Mouse (Mus musculus) limb, embryonic 10.5 days (tissue): ENCODE results near the gene Ang. TPM values are rescaled to one million over a fixed set of nuclear protein-coding genes. Genes with fewer than 3 reads are reported as not detected.

ENCODE experiments used
- DNase-seq: peaks from one replicate; pipeline ENCODE4 v3.0.0-alpha.2; 2017; ENCODE audit warnings: low spot score
- H3K27ac ChIP-seq: fragments of 300-500 bp; sonication (generic); 2 replicates; pipeline ENCODE4 v1.5.1; 2016; ENCODE audit warnings: mild to moderate bottlenecking
- H3K27me3 ChIP-seq: fragments of 300-500 bp; sonication (generic); 2 replicates; pipeline ENCODE4 v1.6.1; 2016; ENCODE audit warnings: low read depth, mild to moderate bottlenecking; ENCODE audit not compliant: poor library complexity, severe bottlenecking
- H3K36me3 ChIP-seq: fragments of 300-500 bp; sonication (generic); 2 replicates; pipeline ENCODE4 v1.6.1; 2016; ENCODE audit warnings: mild to moderate bottlenecking, moderate library complexity
- H3K4me1 ChIP-seq: fragments of 300-500 bp; sonication (generic); 2 replicates; pipeline ENCODE4 v1.6.1; 2016
- H3K4me3 ChIP-seq: fragments of 300-500 bp; sonication (generic); 2 replicates; pipeline ENCODE4 v1.5.1; 2016; ENCODE audit warnings: mild to moderate bottlenecking, moderate library complexity
- H3K9me3 ChIP-seq: fragments of 300-500 bp; sonication (generic); replicated peaks from 2 replicates; pipeline ENCODE4 v1.6.1; 2016; ENCODE audit warnings: mild to moderate bottlenecking
- WGBS: fragments of 180-500 bp; shearing (Covaris S2); methylation state at CpG from one replicate; pipeline ENCODE4 v1.1.7; 2016; 5-methylcytosine and 5-hydroxymethylcytosine counted together
- polyA plus RNA-seq: library from polyadenylated mRNA; unstranded; fragments of >200 nt; fragmentation: Nextera tagmentation; extraction: Ambion mirVana; gene quantifications from 2 replicates; pipeline ENCODE4 v1.2.1, GENCODE M21; 2016

Ang gene
- polyA plus RNA-seq: 1.5 and 1.8 TPM in 2 replicates

DNA sequence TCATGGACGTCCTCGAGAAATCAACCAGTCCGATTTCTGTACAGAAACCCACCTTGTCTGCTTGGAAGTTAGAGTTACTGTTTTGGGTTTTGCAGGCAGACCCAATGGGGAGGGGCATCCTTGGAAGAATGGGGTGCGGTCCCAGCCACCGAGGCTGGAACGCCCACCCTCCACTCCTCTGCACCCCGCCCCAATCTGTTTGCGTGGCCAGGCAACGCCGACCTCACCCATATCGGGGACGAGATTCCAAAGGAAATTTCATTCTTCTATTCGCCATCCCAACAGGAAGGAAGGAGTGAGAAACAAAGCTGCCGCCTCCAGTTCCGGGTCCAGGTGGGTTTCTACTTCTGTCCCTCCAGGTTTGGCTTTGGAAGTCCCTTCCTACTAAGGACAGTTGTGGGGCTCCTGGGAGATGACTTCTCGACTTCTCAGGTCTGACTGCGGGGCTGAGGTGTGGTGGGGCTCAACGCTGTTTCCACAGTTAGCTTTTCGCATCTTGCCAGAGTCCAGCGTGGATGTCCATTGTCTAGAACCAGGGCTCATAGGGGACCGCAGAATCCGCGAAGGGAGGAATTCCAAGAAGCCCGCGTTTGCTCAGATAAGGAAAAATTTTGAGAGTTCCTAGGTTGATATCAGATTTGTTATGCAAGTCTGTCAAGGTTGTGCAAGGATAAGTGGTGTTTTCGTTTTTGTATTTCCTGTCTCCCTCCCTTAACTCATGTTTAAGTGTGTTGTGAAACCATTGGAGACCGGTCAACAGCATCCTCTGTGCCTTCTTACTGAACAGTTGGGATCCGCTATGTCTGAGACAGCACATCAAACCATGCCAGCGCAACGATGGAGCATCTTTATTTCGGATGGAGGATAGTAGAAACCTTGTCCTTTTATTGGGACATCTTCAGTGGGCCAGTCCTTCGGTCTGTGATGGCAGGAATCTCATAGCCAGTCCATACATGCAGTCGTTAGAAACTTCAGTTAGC, at the start of gene Ang, which contains the start of gene Rnase4:
Gene Ang (plus strand): TSS at position 230 of the 980 bp plus-strand sequence.
Gene Rnase4 (plus strand): TSS at position 157 of the 980 bp plus-strand sequence.
- H3K4me3 ChIP-seq: peak within 1 kb of the TSS; percentile 80
- no peaks in the 10 kb centered on the region for H3K9me3 ChIP-seq
- peak; percentile 70 for DNase-seq
- no peaks in the 10 kb centered on the region for H3K27me3 ChIP-seq
- H3K36me3 ChIP-seq: no peaks in the 10 kb centered on the region
- H3K27ac ChIP-seq: peak within 1 kb of the TSS; percentile 86
- no peaks in the 10 kb centered on the region for H3K4me1 ChIP-seq
- WGBS: 10% methylated on average over 33 of the region's 33 CpGs

DNA sequence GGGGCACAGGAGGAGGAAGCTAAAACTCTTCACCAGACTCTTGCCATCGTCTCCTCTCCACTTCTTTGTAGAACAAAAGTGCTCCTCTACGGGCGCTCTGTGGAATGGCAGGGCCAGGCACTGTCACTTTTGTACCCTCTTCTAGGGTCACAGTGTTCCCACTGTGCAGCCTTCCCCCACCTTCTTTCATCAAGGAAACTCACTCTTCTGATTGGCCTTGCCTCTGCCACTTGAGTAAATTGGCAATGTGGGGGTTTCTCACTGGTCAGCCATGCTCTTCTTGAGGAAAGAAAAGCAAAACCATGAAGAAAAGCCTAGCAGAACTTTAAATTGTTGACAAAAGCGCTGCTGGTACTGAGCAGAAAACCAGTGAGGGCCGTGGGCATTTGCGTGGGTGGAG, 49.2 kb upstream of the Ang start, which contains the start of gene Rnase9:
Gene Rnase9 (minus strand): TSS at position 101 of the 400 bp plus-strand sequence.
- no peaks in the 10 kb centered on the region for H3K36me3 ChIP-seq
- DNase-seq: no peak
- H3K4me3 ChIP-seq: no peak within 1 kb of the TSS
- H3K27me3 ChIP-seq: no peaks in the 10 kb centered on the region
- no peaks in the 10 kb centered on the region for H3K9me3 ChIP-seq
- no peak within 1 kb of the TSS for H3K27ac ChIP-seq
- 77% methylated on average over 6 of the region's 6 CpGs for WGBS
- no peaks in the 10 kb centered on the region for H3K4me1 ChIP-seq

DNA sequence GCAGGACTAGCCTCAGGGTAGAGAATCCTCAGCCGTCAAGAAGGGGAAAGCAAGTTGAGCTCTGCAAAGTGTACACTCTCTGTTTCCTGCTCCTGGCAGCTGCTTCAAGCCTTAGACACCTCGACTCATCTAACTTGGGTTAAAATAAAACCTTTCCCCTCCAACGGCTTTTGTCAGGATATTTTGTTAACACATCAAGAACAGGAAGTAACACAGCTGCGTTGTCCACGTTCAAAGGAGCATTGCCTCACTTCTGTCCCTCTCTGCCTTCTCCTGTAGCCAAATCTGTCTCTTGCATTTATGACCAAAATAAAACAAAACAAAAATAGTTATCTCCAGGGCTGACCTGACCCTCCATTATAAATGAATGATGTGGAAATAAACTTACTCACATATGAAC, 43.1 kb upstream of the Ang start:
- DNase-seq: no peak
- Histone ChIP-seq H3K36me3 (no peaks in the 10 kb centered on the region), H3K27me3 (no peaks in the 10 kb centered on the region), H3K9me3 (no peaks in the 10 kb centered on the region), H3K27ac (no peak overlapping the region), H3K4me1 (no peaks in the 10 kb centered on the region), H3K4me3 (no peak overlapping the region)
- 66% methylated on average over 5 of the region's 5 CpGs for WGBS

DNA sequence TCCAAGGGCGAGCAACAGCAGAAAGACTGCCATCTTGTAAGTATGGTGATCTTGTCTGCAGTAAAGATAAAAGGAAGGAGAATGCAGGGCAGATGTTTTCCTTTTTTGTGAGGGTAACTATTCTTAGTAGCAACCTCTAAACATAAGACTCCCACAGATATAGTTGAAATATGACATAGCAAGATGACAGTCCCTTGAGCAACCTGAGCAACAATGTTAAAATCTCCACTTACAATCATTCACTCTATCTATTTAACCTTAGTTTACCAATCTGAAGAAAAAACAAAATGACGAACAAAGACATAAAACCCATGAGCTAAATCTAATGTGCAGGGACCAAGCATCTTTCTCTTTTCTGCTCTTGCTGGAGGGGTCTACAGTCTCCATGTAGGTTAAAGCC, 40.9 kb upstream of the Ang start, which contains the start of gene Rnase11:
Gene Rnase11 (minus strand): TSS at position 101 of the 400 bp plus-strand sequence.
- Histone ChIP-seq H3K27ac (no peak within 1 kb of the TSS), H3K36me3 (no peaks in the 10 kb centered on the region), H3K4me3 (no peak within 1 kb of the TSS), H3K9me3 (no peaks in the 10 kb centered on the region), H3K27me3 (no peaks in the 10 kb centered on the region), H3K4me1 (no peaks in the 10 kb centered on the region)
- 77% methylated on average over 2 of the region's 2 CpGs for WGBS
- no peak for DNase-seq

DNA sequence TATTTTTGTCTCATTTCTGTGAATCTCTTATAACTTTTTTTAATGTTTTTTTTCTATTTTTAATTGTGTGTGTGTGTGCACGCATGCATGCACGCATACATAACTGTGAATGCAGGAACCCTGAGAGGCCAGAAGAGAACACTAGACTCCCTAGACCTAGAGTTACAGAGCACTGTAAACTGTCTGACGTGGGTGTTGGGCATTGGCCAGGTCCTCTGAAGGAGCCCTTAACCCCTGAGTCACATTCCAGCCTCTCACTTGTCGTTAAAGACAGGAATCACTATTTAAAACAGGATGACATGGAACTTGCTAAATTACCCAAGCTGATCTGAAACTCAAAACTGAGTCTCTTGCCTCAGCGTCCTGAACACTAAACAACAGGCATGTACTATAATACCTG, 39.0 kb upstream of the Ang start:
- WGBS: 70% methylated on average over 5 of the region's 5 CpGs
- no peak overlapping the region for H3K27ac ChIP-seq
- no peak overlapping the region for H3K4me3 ChIP-seq
- no peak for DNase-seq
- no peaks in the 10 kb centered on the region for H3K36me3 ChIP-seq
- H3K4me1 ChIP-seq: no peaks in the 10 kb centered on the region
- H3K9me3 ChIP-seq: no peaks in the 10 kb centered on the region
- H3K27me3 ChIP-seq: no peaks in the 10 kb centered on the region

DNA sequence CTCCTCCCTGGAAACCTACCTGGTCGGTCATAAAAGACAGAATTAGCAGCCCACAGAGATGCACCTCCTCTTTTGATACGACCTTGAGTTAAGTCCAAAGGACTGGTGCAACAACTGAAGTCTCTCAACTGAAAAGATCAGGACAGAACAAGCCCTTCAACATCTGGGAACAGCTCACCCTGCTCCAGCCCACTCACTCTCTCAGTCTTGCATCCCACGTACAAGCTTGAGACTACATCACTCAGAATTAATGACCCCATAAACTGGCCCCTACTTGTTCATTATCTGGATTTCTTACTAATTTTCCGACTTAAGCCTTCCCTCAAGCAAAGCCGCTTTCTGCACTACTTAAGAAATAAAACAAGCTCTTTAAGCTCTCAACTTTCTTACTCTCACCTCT, 37.8 kb upstream of the Ang start:
- Histone ChIP-seq H3K27ac (no peak overlapping the region), H3K4me3 (no peak overlapping the region), H3K9me3 (no peaks in the 10 kb centered on the region), H3K27me3 (no peaks in the 10 kb centered on the region), H3K36me3 (no peaks in the 10 kb centered on the region), H3K4me1 (peaks cover 4% of the 10 kb centered on the region; the same call in 1 of the 2 replicates)
- DNase-seq: no peak
- WGBS: 68% methylated on average over 5 of the region's 5 CpGs

DNA sequence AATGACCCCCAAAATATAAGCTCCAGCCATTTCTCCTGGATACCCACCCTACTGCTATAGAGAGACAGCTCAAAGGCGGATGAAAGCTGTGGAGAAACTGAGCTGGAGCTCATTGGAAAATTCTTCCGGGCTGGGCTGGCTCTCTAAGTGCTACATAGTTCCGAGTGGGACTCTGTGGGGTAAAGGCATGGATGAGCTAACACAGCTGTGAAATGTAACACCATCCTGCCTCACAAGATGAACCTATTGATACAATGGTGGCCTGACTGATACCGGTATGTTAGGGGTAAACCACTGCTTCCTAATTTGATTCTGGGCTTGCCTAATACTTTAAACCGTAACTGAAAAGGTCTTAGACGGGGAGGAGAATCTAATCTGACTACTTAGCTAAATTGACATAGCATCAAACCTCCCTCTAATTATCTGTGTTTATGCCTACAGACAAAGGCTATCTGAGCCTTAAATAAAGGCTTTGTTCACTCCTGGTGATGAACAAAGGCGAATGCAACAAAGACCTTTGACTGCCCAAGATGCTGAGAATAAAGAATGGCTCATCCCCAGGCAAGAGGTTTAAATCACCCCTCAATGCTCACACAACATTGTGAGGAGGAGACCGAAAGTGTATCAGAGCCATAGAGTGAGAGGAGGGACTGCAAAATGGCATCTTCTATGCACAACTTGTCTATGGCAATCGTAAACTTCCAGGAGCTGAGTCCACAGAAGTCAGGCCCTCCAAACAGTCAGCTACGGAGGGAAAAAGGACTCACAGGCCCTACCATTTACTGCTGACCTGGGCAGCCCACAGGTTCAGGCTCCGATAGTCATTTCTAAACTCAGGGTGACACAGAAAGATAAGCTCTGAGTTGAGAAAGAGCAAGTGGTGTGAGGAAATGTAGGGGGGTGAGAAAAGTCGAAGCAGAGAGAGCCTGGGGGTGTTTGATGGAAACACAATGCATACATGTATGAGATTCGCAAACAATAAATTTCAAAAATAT, 36.4 kb upstream of the Ang start:
- Histone ChIP-seq H3K36me3 (no peaks in the 10 kb centered on the region), H3K4me1 (peaks cover 4% of the 10 kb centered on the region; the same call in 1 of the 2 replicates), H3K9me3 (no peaks in the 10 kb centered on the region), H3K27me3 (no peaks in the 10 kb centered on the region), H3K27ac (no peak overlapping the region), H3K4me3 (no peak overlapping the region)
- DNase-seq: no peak
- WGBS: 72% methylated on average over 13 of the region's 13 CpGs

DNA sequence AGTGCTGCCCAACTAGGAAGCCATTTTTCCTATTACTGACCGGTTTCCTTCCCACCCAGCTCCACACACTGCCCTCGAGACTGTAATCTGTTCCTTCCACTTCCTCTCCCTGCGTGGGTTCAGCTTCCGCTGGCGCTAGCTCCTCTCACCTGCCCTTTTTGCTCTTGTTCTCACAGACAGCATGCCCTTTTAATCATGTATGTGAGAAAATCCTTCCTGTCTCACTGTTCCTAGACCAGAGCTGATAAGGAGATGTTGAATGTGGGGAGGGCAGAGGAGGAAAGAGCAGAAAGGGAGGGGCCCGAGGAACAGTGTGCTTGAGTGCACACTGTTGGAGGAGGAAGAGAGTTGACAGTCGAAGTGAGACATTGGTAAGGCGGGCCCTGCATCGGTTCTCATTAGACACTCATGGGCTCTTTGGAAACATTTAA, 33.5 kb upstream of the Ang start, which contains the start of gene Rnase12:
Gene Rnase12 (minus strand): TSS at position 261 of the 431 bp plus-strand sequence.
- DNase-seq: no peak
- Histone ChIP-seq H3K27me3 (no peaks in the 10 kb centered on the region), H3K4me3 (no peak within 1 kb of the TSS), H3K36me3 (no peaks in the 10 kb centered on the region), H3K9me3 (no peaks in the 10 kb centered on the region), H3K4me1 (peaks cover 4% of the 10 kb centered on the region; the same call in 1 of the 2 replicates), H3K27ac (no peak within 1 kb of the TSS)
- WGBS: 77% methylated on average over 9 of the region's 9 CpGs

DNA sequence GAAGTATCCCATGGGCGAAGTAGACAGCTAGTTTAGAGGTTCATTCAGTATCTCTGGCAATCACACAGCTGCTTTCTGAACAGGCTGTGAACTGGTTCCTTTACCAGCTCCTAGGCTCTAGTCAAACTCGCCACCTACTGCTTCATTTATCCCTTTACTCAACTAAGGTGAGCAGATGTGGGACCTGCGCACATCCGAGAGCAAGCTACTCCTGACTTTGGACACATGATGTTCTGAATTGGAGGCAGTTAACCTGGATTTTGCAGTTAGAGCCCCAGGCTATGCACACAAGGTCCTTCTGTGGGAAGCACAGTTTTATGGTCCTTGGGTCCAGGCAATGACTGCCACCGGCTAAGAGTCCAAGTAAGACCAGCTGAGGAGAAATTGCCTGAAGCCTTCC, 30.2 kb upstream of the Ang start:
- H3K36me3 ChIP-seq: no peaks in the 10 kb centered on the region
- no peak overlapping the region for H3K4me3 ChIP-seq
- WGBS: 87% methylated on average over 5 of the region's 5 CpGs
- no peak for DNase-seq
- no peaks in the 10 kb centered on the region for H3K27me3 ChIP-seq
- peaks cover 4% of the 10 kb centered on the region; the same call in 1 of the 2 replicates for H3K4me1 ChIP-seq
- no peaks in the 10 kb centered on the region for H3K9me3 ChIP-seq
- no peak overlapping the region for H3K27ac ChIP-seq

DNA sequence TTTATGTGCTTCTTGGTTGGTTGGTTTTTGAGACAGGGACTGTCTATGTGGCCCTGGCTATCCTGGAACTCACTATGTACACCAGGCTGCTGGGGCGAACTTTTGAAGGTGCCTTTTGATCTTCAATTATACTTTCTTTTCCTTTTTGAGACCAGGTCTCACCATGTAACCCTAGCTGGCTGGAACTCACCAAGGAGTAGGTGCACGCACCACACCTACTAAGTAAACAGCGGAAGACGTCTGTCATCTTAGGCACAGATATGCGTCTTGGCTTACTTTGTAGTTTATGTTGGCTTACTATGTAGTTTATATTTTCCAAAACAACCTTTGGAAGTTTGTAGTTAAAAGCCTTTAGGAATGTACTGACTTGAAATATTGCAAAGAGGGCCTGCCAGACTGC, 22.0 kb upstream of the Ang start:
- no peaks in the 10 kb centered on the region for H3K27me3 ChIP-seq
- 91% methylated on average over 5 of the region's 5 CpGs for WGBS
- H3K4me1 ChIP-seq: 0 out of 2 replicates have a peak, but pooled peaks cover 5% of the 10 kb centered on the region
- no peaks in the 10 kb centered on the region for H3K36me3 ChIP-seq
- DNase-seq: no peak
- H3K9me3 ChIP-seq: no peaks in the 10 kb centered on the region
- H3K27ac ChIP-seq: no peak overlapping the region
- H3K4me3 ChIP-seq: no peak overlapping the region

DNA sequence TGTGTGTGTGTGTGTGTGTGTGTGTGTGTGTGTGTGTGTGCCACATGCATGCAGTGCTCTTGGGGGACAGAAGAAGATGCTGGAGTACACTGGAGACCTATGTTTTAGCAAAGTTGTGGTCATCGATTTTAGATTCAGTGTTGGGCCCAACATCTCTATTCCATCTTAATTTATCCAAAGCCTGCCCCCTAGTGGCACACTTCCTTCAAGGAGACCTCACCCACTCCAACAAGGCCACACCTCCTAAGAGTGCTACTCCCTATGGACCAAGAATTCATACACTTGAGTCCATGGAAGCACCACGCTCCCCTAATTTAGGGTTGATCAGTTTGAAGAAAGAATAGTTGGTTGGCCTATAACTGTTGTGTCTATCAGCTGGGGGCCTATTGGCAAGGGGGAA, 21.3 kb upstream of the Ang start:
- H3K4me3 ChIP-seq: no peak overlapping the region
- H3K9me3 ChIP-seq: no peaks in the 10 kb centered on the region
- no peak for DNase-seq
- WGBS: 79% methylated on average over 2 of the region's 2 CpGs
- no peaks in the 10 kb centered on the region for H3K36me3 ChIP-seq
- no peak overlapping the region for H3K27ac ChIP-seq
- H3K4me1 ChIP-seq: 0 out of 2 replicates have a peak, but pooled peaks cover 5% of the 10 kb centered on the region
- no peaks in the 10 kb centered on the region for H3K27me3 ChIP-seq

DNA sequence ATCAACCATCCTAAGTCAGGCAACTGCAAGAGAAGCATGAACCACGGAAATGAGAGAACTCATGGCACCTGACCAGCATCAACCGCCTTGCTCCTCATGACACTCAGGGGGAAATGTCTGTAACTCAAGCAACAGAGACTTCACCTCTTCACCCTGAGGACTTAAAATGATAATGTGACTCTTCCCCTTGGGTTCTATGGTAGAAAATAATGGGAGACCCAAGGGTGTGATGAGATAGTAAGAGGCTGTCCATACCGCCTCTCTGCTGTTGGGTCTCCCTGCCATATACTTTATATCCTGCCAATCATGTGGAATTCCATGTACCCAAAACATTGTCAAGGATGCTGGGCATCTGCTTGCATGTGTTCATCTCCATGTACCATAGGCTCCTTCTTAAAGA, 16.6 kb upstream of the Ang start, which contains the start of gene Olfr750:
Gene Olfr750 (minus strand): TSS at position 101 of the 400 bp plus-strand sequence.
- Histone ChIP-seq H3K27ac (no peak within 1 kb of the TSS), H3K36me3 (no peaks in the 10 kb centered on the region), H3K4me3 (no peak within 1 kb of the TSS), H3K27me3 (no peaks in the 10 kb centered on the region), H3K9me3 (no peaks in the 10 kb centered on the region), H3K4me1 (no peaks in the 10 kb centered on the region)
- WGBS: 83% methylated on average over 3 of the region's 3 CpGs
- no peak for DNase-seq
